Mouse (Mus musculus): ENCODE data around the gene Plcb4.

The Plcb4 gene

DNA sequence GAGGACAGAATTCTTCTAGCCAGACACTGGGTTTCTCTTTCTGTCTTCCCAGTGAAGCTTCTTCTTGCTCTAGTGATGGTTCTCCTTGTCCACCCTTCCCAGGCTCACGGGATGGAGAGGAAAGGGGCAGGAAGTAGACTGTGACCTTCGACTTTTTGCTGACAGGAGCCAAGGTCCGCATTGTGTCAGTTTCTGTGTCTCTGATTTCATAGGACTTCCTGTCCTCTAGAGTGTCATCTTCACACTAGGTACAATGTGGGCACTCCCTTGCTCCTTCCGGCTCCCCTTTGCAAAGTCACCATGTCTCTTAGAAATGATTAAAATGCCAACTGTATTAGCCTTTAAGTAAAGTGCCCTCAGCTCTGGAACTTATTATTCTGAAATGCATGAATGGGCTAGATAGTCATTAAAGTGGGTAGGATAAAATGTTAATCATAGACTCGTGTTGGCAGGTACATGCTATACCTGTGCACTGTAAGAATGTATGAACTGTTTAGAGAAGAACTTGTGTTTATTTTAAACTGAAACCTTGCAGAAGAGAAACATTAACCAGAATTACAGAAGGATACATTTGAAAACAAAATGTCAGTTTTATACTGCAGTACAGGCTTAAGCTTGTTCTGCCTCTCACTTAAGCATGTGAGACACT lies 152.8 kb downstream of the Plcb4 start:
- DNase-seq, result no peak

DNA sequence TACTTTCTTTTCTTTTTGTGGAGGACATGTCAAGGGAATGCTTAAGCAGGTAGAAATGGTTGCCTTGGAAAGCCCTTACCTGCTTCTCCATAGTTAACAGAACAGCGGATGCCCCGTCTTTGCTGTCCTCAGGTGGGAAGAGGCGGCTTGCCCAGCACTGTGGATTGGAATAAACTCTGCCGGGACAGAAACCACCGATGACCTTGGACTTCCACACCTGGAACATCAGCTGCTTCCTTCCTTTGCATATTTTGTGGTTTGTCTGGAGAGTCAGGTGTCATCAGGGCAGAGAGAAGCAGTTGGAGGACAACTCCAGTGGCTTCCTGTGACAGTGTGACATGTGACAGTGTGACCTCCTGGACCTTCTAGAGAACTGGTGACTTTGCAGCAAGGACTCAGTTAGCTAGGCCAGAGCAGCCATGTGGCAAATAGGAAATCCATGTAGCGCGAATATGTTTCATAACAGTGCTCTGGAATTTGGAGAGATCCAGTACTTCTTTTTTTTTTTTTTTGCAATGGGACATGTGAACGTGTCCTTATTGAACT lies 154.0 kb downstream of the Plcb4 start:
- no peak for DNase-seq

DNA sequence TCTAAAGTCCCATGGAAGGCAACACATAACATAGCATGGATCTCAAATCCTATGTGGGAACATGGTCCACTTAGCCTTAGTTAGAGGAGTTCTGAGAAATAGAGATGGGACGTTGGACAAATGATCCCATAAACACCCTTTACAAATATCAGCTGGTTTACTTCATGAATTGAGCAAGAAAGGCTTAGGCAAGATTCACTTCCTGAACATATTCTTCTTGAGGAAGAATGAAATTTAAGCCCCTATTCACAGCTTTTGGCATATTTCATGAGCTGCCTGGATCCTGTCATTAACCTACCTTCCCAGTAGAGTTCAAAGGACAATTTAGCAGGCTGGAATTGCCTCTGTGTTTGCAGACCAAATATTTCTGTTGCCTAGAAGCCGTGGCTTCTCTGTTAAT lies 161.9 kb downstream of the Plcb4 start:
- no peak for DNase-seq

DNA sequence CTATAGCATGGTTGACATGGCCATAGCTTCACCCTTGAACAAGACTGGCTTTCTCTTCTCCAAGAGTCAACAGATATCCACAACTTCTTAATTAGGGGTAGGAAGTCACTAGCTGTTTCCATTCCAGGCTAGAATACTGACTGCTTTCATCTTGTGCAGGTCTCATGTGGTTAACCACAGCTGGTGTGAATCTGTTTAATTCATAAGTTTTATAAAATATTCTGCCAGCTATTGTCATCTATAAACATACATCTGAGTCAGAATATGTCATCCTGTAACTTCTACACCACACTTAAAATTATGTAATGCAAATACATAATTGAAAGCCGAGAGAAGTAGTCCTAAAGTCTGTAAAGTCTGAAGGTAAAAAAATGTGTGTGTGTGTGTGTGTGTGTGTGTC lies 164.9 kb downstream of the Plcb4 start:
- no peak for DNase-seq

DNA sequence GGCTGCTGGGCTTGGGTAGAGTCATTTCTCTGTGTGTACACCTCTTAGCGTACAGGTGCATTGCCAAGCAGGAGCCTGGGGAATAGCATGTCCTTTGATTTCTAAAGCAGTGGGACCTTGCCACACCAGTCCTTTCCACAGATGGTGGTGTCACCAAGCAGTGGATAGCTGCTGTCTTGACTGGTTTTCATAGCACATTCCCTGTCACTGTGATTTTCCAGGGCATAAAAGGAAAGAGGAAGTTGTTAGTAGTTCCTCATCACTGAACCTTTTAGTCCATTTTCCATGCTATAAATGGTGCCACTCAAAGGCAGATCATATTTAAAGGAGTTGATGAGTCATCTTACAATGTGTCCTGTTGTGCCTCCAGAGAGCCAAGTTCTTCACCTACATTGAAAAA lies 165.9 kb downstream of the Plcb4 start:
- no peak for DNase-seq

DNA sequence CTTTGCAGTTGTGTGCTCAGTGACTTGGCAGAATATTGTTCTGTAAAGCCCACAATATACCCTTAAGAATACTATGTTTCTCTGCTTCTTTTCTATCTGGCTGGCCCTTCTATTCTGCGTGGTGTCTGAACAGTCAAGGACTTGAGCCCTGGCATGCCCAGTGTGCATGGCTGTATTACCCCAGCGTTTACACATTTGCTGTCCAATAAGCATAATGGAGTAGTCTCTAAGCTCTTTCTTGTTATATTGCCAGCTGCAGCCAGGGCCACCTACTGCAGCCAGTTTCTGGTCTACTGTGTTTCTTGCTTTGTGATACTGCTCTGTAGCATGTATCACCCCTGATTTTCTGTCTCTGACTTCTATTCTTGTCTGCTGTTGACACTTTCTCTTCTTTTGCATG lies 166.8 kb downstream of the Plcb4 start:
- no peak for DNase-seq

DNA sequence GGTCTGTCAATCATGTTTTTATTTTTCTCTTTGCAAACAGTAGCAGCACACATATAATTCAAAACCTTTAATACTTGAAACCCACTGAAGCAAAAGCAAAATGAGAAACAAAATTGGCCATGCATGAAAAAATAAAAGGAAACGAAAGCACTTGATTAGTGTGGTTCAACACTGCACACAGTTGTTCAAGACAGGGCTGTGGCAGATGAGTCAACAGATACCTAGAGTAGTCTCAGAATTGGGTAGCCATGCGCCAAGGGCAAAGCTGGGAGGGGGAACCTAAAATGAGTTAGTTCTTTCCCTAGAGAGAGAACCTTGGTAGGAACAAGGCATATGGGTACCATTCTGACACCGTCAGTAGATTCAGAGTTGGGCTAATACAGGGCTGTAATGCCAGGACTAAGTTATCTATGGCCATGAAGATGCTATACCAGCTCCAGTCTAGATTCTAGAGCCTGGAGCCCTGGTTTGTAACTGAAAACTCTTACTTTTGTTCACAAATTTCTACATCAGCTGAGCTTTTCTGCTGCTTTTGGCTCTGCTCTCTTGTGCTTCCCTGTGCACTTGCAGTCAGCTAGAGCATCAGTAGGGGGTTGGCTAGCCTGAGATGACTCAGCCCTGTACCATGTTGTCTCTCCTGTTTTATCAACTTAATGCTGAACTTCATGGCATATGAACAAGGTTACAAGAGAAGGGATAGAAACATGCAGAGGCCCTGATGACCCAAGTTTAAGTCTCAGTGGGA lies 168.0 kb downstream of the Plcb4 start:
- no peak for DNase-seq

DNA sequence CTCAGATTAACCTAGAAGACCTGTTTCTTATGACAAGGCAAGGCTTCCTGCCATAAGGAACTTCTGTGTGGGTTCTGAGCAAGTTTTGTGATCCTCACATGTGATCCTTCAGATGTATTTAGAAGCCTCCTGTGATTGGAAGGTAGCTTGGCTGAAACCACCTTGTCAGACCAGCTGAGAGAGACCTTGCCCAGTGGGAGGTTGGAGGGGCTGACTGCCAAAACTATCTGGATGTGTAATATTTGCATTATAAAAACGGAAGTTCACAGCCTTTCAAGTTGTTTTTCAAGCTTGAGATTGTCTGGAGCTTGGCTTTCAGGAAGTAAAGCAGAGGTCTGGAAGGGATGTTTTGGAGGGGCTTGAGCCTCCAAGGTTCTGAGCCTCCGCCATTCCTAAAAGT lies 169.6 kb downstream of the Plcb4 start:
- no peak for DNase-seq

DNA sequence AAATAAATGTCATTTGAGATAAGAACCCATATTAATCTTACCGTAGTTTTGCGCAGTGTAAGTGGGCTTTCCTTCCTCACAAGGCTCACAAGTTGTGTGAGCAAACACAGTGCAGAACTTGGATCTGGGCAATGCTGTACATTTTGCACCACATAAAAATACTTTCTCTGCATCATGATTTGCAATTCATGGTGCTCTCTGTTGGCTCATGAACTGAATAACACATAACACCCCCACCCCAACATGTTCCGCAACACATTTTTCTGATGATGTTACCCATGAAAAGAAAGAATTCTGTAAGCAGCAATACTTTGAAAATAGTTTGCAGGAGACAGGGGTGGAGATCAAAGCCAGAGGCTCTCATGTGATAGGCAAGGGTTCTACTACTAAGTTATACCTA lies 174.9 kb downstream of the Plcb4 start:
- DNase-seq, result no peak

DNA sequence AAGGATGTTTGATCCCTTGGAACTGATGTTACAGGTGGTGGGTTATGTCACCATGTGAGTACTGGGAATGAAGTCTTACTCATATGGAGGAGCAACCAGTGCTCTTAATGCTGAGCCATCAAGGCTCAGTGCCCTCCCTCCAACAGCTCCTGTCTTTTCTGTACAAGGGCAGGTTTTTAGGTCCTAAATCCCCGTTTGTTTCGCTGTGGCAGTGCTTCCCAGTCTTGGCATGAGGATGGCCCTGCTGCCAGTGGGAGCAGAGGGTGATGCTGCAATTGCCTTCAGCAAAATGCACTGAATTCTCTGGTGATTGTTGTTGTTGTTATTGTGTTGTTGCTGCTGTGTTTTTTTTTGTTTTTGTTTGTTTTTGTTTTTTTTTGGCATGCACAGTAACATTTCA lies 175.6 kb downstream of the Plcb4 start:
- DNase-seq, result no peak

DNA sequence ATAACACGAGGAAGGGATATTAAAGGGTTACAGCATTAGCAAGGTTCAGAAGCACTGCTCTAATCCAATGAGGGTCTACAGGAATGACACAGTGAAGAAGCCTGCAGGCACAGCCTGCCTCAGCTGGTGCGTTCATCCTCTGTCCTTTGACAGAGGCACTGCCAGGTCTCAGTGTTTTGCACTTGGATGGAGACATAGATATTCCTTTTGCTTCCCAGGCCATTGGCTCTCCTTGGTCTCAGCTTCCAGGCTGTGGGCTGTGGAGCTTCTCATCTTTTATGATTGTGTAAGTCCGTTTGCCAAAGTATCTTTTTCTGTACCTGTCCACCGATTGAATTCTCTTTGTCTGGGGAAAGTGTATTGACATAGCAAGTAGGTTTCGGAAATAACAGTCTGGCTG lies 177.1 kb downstream of the Plcb4 start:
- DNase-seq, result no peak

DNA sequence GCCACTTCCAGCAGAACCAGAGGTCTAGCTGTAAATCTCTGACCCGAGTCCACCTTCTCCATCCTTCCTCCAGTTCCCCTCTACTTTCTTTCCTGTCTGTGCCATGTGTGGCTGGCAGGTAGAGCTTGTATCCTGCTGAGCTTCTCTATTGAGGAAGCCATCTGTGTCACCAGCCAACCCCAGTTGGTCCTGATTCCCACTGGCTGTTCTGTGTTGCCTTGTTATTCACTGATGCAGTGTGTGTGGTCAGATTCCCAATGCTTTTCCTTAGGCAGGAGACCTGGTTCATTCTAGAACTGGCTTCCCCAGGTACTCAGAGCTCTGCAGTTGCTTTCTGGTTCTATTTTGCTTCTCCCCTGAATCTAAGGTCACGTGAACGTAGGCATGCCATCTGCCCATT lies 177.6 kb downstream of the Plcb4 start:
- no peak for DNase-seq

DNA sequence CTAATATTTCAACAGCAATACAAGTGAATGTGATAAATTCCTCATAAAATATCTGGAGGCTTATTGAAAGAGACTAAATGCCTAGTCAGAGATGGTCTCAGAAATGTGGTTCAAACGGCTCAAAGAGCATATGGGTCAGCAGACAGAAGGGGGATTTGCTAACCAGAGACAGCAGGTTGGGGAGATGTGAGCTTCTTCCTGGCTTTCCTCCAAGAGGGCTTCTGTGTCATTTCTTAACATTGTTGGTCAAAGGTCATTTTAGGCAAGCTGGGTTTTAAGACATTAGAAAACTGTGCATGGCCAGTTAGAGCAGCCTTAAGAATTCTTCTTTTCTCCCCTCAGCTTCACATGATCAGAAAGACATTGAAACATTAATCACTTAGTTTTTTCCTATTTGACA lies 178.9 kb downstream of the Plcb4 start:
- DNase-seq, result no peak

DNA sequence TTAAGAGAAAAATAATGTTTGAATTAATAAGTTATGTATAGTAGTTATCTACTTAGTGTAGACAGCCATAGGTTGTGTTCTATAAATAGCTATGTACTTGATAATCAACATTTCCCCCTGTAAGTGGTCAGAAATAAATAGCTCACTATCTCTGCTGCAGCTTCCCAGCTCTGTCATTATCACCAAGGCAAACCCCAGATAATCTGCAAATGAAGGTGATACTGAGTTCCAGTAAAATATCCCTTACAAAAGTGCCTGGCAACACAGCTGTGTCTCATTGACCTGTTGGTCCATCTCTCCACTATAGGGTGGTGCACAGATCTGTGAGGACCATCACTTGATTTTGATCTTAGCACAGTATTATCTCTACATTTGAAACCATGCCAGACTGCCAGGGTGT lies 179.3 kb downstream of the Plcb4 start:
- DNase-seq, result no peak

DNA sequence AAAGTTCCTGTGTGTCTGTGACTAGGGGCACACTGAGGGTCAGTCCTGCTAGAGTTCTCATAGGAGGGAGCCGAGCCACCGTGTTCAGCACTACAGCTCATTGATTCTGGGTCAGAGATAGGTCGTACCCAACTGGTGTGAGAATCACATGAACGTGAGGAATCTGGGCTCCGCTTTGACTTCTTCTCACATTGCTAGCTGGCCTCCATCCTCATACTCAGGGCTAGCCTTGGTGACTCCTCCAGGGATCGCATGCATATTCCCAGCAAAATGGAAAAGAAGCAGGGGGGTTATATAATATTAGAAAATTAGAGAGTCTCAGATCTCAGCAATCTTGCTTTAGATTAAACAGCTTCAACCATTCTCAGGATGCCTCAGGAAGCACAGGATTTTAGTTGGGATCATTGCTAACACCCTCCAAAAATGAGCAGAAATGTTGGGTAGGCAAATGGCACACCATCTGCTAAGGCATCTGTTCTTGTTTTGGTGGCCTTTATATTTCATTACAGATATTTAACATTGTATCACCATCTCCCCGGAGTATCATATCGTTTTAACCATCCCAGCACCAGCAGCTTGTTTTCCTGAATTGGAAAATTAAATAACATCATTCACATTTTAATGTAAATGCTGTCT lies 180.0 kb downstream of the Plcb4 start:
- no peak for DNase-seq

DNA sequence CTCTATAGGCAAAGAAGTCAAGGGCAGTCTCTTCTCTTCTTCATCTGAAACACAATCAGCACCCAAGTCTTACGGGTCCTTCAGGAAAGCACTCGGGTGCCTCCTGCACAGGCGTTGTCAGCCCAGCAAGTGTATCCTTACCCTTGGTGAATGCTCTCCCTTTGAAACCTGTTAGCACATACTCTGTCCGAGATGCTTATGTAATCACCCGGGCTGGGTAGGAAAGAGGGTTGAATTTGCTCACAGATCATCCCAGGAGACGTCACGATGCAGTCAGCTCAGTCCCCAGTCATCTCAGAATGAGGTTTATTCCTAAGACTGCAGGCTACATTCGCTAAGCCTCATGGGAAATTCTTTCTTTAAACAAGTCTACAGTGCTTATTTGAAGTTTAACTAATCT lies 184.9 kb downstream of the Plcb4 start:
- DNase-seq, result no peak

DNA sequence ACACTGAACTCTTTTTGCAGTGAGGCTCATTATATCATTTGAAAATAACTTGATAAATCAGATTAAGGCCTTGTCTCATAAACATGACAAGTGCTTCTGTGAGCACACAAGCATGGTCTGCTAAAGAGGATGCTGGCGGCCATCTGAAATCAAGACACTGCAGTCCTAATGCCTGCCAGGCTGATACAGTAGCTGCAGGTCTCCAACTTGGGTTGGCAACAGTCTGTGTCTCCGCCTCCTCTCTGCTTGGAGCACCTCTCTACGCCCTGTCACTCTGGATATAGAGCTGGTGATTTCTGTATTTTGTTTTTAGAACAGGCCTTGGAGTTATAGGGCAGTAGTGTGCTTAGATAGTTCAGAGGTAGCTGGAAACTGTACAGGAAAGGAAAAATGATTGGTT lies 188.1 kb downstream of the Plcb4 start:
- no peak for DNase-seq

DNA sequence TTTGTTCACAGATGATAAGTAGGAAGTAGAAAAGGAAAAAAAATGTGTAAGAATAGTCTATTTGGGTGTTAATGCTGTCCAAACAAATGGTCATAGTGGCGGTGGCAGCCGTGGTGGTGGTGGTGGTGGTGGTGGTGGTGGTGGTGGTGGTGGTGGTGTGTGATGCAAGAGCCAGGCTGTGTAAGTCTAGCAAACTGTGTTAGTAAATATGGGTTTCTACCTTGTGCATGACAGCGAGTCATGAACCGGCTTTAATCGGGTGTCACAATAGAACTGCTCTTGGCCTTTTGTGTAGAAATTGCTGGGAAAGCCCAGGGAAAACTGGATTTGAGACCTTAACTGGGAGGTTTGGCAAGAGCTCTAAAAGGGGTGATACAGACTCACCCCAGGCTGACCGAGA lies 188.9 kb downstream of the Plcb4 start:
- no peak for DNase-seq

DNA sequence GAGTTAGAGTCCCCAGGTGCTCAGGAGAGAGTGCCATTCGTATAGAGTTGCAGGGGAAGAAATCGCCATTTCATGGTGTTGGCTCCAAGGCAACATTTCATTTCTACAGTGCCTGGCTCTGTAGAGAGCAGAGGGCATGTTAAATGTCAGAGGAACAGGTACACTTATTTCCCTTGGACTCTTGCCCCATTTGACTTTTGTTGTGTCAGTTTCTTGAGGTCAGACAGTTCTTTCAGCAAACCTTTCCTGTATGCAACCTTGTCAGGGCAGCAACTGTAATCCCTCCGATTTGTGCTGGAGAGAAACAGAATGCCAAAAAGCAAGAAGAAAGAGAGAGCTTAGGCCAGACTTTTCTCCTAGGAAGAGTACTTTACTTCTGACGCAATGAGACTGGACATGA lies 189.4 kb downstream of the Plcb4 start:
- no peak for DNase-seq

DNA sequence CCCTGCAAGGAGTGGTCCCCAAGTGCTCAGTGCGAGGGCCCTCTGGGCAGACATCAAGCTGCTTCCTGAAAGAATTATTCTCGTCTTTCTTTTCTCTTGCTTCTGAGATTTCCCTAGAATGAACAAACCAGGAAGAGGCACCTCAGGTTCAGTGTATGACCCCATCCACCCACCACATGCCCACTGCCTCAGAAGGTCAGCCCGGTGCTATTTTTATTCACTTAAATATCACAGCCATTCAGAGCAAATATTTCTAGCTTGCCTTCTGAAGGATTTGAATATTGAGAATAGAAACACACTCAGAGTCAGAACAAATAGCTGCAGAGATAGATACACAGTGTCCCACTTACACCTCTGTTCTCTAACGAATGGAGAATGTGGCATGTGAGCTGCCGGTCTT lies 193.2 kb downstream of the Plcb4 start:
- DNase-seq, result no peak

DNA sequence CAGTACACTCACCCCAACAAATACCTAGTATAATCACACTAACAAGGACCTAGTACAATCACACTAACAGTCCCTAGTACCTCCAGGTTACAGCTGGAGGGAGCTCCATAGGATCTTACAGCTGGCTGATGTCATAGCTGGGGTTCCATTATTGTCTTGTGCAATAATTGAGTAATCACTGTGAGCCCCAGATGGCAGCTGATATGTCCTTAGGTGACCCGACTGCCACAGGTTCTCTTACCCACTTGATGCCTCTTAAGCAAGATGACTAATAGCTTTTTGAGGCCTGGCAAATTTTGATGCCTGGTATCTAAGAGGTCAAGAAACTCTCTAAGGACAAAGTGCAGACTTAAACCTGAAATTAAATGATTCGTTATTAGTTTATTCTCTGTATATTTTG lies 194.3 kb downstream of the Plcb4 start:
- no peak for DNase-seq

DNA sequence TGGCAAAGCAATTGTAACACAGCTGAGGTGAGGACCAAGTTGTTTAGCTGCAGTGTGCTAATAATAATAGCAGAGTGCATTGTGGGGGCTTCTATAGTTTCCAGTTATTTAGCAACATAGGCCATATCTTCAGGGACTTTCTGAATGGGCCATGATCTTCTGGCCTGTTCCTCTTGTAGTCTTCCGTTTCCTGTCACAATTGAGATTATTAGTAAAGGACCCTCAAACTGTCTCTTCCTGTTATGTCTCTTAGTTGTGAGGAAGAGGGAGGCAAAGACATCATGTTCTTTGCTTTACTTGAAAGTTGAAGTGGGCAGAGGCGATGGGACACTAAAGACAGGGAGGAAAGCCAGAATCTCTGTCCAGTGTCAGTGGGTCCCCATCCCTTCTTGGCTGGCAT lies 195.2 kb downstream of the Plcb4 start:
- no peak for DNase-seq

DNA sequence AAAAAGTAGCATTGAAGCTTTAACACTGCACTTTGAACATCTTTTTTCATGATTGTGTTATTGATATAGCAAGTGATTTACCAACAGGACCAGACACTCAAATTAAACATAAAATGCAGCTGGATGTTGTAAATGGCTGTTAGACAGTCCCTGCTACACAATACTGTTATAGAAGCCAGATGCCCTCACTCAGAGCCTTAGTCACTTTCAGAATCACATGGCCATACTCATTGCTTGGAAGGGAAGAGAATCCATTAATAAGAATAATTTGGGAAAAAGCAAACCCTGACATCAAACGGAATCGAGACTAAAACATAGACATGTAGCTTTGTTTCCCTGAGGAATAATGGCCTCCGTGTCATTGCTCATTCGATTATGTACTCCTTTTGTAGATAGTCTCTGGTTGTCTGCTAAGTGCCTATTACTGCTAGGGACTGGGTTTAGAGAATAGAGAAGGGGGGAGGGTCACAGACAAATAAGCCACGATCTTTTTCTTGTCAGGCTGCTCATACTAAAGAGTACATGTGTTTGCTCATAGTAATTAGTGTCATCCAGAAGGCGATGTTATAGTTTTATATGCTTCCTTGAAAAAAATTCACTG lies 197.2 kb downstream of the Plcb4 start:
- no peak for DNase-seq

DNA sequence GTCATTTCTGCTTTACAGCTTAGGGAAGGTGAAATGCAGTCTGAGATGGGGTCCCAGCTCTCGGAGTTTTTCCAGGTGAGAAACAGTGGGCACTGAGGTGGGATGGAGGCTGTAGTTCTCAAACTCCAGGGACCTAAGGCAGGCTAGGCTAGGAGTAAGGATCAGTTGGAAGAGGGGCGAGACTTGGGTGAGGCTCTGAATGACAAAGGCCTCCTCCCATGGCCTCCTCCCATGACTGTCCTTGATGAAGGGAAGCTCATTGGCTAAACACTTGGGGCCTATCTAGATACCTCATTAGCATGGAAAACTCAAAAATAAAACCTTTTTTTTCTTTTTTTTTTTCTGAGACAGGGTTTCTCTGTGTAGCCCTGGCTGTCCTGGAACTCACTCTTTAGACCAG lies 198.0 kb downstream of the Plcb4 start:
- no peak for DNase-seq

Measured in embryo, embryonic 11 days (tissue).